Mouse (Mus musculus) heart, embryonic 15.5 days (tissue): Measurements from ENCODE around the gene Msto1. TPM values are rescaled to one million over a fixed set of nuclear protein-coding genes. Genes with fewer than 3 reads are reported as not detected.
A peak's percentile ranks its signal among the peaks of the same experiment; 100 is the strongest.
"Not testable (repeated sequence)": the region's sequence is repeated elsewhere in the genome, so short reads cannot be mapped to it uniquely, and the experiment has no call there.

ENCODE experiments used
- ATAC-seq: fragments of 200-750 bp; cut with Nextera tagmentation; replicated peaks from 2 replicates; pipeline ENCODE4 v1.8.0; 2017; ENCODE audit warnings: low read depth, moderate TSS enrichment; ENCODE audit not compliant: insufficient number of reproducible peaks, insufficient read depth, low FRiP score
- H3K27ac ChIP-seq: fragments of 300-500 bp; sonication (generic); 2 replicates; pipeline ENCODE4 v1.5.1; 2015; ENCODE audit warnings: mild to moderate bottlenecking, inconsistent platforms
- H3K27me3 ChIP-seq: fragments of 300-500 bp; sonication (generic); 2 replicates; pipeline ENCODE4 v1.6.1; 2015; ENCODE audit warnings: inconsistent platforms
- H3K36me3 ChIP-seq: fragments of 300-500 bp; sonication (generic); 2 replicates; pipeline ENCODE4 v1.6.1; 2015; ENCODE audit warnings: mild to moderate bottlenecking, inconsistent platforms
- H3K4me1 ChIP-seq: fragments of 300-500 bp; sonication (generic); replicated peaks from 2 replicates; pipeline ENCODE4 v1.6.1; 2015; ENCODE audit warnings: inconsistent platforms
- H3K4me2 ChIP-seq: fragments of 300-500 bp; sonication (generic); 2 replicates; pipeline ENCODE4 v1.6.1; 2015; ENCODE audit warnings: inconsistent platforms, mild to moderate bottlenecking, moderate library complexity
- H3K4me3 ChIP-seq: fragments of 300-500 bp; sonication (generic); 2 replicates; pipeline ENCODE4 v1.5.1; 2015; ENCODE audit warnings: mild to moderate bottlenecking, inconsistent platforms
- H3K9ac ChIP-seq: fragments of 300-500 bp; sonication (generic); 2 replicates; pipeline ENCODE4 v1.6.1; 2015; ENCODE audit warnings: mild to moderate bottlenecking, inconsistent platforms
- H3K9me3 ChIP-seq: fragments of 300-500 bp; sonication (generic); replicated peaks from 2 replicates; pipeline ENCODE4 v1.6.1; 2016; ENCODE audit warnings: inconsistent platforms
- WGBS: fragments of 180-500 bp; shearing (Covaris S2); methylation state at CpG from one replicate; pipeline ENCODE4 v1.1.7; 2015; ENCODE audit warnings: mixed read lengths; 5-methylcytosine and 5-hydroxymethylcytosine counted together
- polyA plus RNA-seq: library from polyadenylated mRNA; unstranded; fragments of >200 nt; fragmentation: Nextera tagmentation; extraction: Ambion mirVana; gene quantifications from 2 replicates; pipeline ENCODE4 v1.2.1, GENCODE M21; 2015

Gene Msto1
- polyA plus RNA-seq, 1 experiment from 2014 or later: 37.3 TPM

DNA sequence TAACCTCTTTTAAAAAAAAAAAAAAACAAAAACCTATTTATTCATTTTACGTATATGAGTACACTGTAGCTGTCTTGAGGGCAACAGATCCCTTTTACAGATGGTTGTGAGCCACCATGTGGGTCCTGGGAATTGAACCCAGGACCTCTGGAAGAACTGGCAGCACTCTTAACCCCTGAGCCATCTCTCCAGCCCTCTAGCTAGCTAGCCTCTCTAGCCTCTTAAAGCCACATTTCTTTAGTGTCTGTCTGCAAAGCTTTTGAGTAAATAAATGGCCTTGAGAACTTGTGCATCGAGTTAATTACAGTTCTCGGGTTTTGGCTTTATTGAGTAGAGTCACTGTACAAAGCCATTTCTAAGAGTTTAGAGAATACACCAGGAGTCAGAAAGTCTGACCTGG is 9.0 kb downstream of the Msto1 start:
- WGBS: 92% methylated on average over 3 of the region's 3 CpGs
- Histone ChIP-seq H3K4me2 (no peak overlapping the region), H3K9me3 (no peaks in the 10 kb centered on the region)

DNA sequence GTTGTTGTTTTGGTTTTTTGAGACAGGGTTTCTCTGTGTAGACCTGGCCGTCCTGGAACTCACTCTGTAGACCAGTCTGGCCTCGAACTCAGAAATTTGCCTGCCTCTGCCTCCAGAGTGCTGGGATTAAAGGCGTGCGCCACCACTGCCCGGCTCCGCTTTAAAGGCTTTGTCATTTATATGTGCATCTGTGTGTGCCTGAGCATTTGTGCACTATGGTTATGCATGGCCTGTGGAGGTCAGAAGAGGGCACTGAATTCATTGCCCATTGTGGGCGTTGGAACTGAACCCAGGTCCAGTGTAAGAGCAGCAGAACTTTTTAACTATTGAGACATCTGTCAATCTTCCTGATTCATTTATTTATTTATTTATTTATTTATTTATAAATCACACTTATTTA is 20.8 kb downstream of the Msto1 start:
- H3K27ac ChIP-seq, H3K9me3 ChIP-seq, H3K4me1 ChIP-seq, H3K4me2 ChIP-seq, H3K4me3 ChIP-seq, H3K27me3 ChIP-seq, H3K9ac ChIP-seq, ATAC-seq: not testable (repeated sequence)
- H3K36me3 ChIP-seq: peaks cover 15% of the 10 kb centered on the region
- WGBS: 96% methylated on average over 7 of the region's 7 CpGs

More for the DNA sequence above, 9.0 kb downstream of the Msto1 start:
- Histone ChIP-seq H3K27me3 (no peaks in the 10 kb centered on the region), H3K9ac (no peak overlapping the region), H3K36me3 (peaks cover 76% of the 10 kb centered on the region), H3K4me1 (no peaks in the 10 kb centered on the region), H3K4me3 (no peak overlapping the region), H3K27ac (no peak overlapping the region)
- ATAC-seq: no peak

DNA sequence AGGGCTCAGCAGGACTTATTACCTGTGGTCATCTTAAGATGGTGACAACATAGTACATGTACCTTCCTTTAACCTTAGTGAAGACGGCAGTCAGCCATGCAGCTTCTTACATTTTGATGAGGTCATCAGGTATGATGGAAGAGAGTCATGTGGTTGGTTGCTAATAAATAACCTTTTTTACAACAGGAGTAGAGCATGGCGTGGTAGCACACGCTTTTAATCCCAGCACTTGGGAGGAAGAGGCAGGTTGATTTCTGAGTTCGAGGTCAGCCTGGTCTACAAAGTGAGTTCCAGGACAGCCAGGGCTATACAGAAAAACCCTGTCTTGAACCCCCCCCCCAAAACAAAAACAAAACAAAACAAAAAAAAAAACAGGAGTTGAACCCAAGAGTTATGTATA is 31.3 kb downstream of the Msto1 start:
- H3K36me3 ChIP-seq, H3K4me3 ChIP-seq, H3K4me2 ChIP-seq, H3K27ac ChIP-seq, H3K9ac ChIP-seq, H3K27me3 ChIP-seq, H3K9me3 ChIP-seq, ATAC-seq, H3K4me1 ChIP-seq: not testable (repeated sequence)
- WGBS: 96% methylated on average over 4 of the region's 4 CpGs

DNA sequence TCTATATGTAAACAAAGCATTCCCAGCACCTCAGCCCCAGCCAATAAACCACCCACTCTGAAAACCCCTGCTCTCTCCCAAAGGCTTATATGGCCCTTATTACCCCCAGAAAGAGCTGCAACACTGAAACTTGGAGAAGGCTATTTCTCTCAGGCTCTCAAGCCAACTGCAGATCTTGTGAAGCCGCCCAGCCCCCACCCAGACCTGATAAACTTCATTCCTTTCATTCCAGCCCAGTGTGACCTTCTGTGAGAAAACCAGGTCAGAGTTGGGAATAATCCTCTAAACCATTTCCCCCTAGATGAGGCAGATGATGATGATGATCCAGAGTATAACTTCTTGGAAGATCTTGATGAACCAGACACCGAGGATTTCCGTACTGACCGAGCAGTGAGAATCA is 45.4 kb downstream of the Msto1 start:
- not testable (repeated sequence) for H3K9me3 ChIP-seq, H3K27me3 ChIP-seq, H3K4me2 ChIP-seq, H3K9ac ChIP-seq, H3K4me3 ChIP-seq, H3K27ac ChIP-seq, H3K4me1 ChIP-seq
- 100% methylated on average over 2 of the region's 4 CpGs for WGBS
- 0 out of 2 replicates have a peak, but pooled peaks have one; percentile 31 for ATAC-seq
- H3K36me3 ChIP-seq: peaks cover 23% of the 10 kb centered on the region

DNA sequence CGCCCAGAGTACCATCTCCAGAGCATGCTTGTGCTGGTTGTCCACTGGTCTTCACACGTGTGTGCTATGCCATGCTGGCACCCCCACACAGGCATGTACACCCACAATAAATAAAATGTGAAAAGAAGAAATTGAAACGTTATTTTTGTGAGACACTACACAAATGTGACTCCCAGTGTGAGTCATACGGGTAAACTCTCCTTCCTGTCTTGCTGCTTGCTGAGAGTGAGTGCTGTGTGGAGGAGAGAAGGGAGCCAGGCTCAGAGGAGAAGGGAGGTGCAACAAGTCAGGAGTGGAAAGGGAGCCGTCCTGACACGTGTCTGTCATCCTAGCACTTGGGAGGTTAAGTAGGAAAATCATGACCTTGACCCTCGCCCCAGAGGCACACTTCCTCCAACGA is 46.6 kb downstream of the Msto1 start:
- H3K36me3 ChIP-seq: peaks cover 35% of the 10 kb centered on the region
- not testable (repeated sequence) for H3K9me3 ChIP-seq, H3K27ac ChIP-seq, H3K4me3 ChIP-seq, H3K4me2 ChIP-seq, H3K4me1 ChIP-seq, H3K27me3 ChIP-seq, ATAC-seq, H3K9ac ChIP-seq
- WGBS: no CpG with 5 or more reads among the region's 8 CpGs

DNA sequence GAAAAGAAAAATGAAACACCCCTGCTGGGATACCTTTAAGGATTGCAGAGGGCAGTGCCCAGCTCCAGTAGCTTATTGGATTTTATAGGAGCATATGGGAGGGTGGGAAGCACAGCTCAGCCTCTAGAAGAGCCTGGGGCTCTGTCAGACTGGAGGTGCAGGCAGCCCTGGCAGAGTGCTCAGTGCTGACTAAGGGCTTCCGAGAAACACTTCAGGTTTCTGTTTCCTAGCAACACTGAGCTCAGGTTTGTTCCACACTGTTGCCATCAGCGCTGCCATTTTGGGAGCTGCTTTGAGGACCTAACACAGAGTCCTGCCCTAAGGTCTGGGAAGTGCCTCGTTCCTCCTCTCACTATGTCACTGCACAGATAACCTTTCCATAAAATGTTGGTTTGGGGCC is 47.1 kb downstream of the Msto1 start:
- no CpG with 5 or more reads among the region's 3 CpGs for WGBS
- peaks cover 39% of the 10 kb centered on the region for H3K36me3 ChIP-seq
- not testable (repeated sequence) for H3K9ac ChIP-seq, H3K27ac ChIP-seq, H3K9me3 ChIP-seq, H3K4me1 ChIP-seq, H3K4me2 ChIP-seq, H3K27me3 ChIP-seq, H3K4me3 ChIP-seq
- peak; percentile 53; the same call in 1 of the 2 replicates for ATAC-seq

DNA sequence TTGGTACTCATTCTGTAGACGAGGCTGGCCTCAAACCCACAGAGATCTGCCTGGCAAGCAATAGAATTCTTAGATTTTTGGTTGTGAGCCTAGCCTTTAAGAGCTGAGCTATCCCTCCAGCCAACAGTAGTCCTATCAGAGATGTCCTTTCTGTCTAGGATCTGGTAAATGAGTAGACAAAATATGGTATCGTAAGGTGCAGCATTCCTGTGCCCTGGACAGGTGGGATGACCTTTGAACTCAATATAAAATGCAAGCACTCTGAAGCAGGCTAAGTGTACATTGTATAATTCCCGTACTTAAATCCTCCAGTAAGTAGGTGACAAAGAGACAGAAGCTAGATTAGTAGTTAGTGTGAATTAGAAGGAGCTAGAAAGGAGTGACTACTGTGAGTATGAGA is 51.7 kb downstream of the Msto1 start:
- no peak overlapping the region for H3K9ac ChIP-seq
- H3K36me3 ChIP-seq: peaks cover 81% of the 10 kb centered on the region
- 91% methylated on average over 3 of the region's 3 CpGs for WGBS
- H3K27me3 ChIP-seq: no peaks in the 10 kb centered on the region
- H3K4me2 ChIP-seq: no peak overlapping the region
- H3K4me1 ChIP-seq: no peaks in the 10 kb centered on the region
- no peak overlapping the region for H3K4me3 ChIP-seq
- H3K9me3 ChIP-seq: no peaks in the 10 kb centered on the region
- H3K27ac ChIP-seq: no peak overlapping the region
- no peak for ATAC-seq

DNA sequence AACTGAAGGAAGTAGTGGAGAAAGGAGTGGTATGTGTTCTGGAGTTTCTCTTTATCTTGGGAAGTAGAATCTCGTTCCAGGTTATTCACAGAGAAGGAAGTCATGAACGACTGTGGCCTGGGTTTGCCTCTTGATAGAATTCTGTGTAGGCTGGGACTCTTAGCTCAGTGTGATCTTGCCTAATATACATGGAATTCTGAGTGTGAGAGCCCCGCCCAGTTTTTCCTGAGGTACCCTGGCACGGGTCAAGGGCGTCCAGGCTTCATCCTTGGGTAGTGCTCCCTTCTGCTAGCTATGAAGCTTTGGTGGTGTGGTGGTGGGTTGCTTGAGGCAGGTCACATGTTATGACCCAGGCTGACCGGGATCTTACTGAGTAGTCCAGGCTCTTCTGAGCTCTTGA is 58.0 kb downstream of the Msto1 start:
- Histone ChIP-seq H3K9me3 (no peaks in the 10 kb centered on the region), H3K27me3 (no peaks in the 10 kb centered on the region), H3K9ac (no peak overlapping the region), H3K27ac (no peak overlapping the region), H3K4me3 (no peak overlapping the region), H3K4me2 (no peak overlapping the region), H3K4me1 (no peaks in the 10 kb centered on the region; the same call in 1 of the 2 replicates), H3K36me3 (peaks cover 63% of the 10 kb centered on the region)
- ATAC-seq: no peak
- WGBS: 54% methylated on average over 6 of the region's 6 CpGs

Other genes starting within 250 kb of the Msto1 start
- 61.3 and 69.2 TPM in 2 replicates for gene Khdc4, start 228.2 kb downstream of the Msto1 start, polyA plus RNA-seq
- 49.9 and 55.5 TPM in 2 replicates for gene Rit1, start 197.2 kb downstream of the Msto1 start, polyA plus RNA-seq
- 10.8 and 14.4 TPM in 2 replicates for gene Syt11, start 138.8 kb downstream of the Msto1 start, polyA plus RNA-seq
- 6.0 and 7.4 TPM in 2 replicates for gene Gon4l, start 78.8 kb downstream of the Msto1 start, polyA plus RNA-seq
- gene Ash1l, start 36.6 kb upstream of the Msto1 start, polyA plus RNA-seq: 13.3 and 13.6 TPM in 2 replicates
- gene Dap3, start 37.2 kb upstream of the Msto1 start, polyA plus RNA-seq: 132 and 135 TPM in 2 replicates
- gene Rusc1, start 179.3 kb upstream of the Msto1 start, polyA plus RNA-seq: 7.5 and 12.6 TPM in 2 replicates
- 0.06 TPM in 1 of 2 replicates, not detected in the other for gene Gm43738, start 187.1 kb upstream of the Msto1 start, polyA plus RNA-seq
- gene Fdps, start 188.0 kb upstream of the Msto1 start, polyA plus RNA-seq: 86.6 and 124 TPM in 2 replicates
- 0.09 and 0.61 TPM in 2 replicates for gene Pklr, start 222.1 kb upstream of the Msto1 start, polyA plus RNA-seq
- gene Hcn3, start 246.2 kb upstream of the Msto1 start, polyA plus RNA-seq: 0.52 and 1.1 TPM in 2 replicates